Mouse (Mus musculus): ENCODE measurements around the gene Tekt4.

GRCm38 (mm10) chr17:25482092-25482491 is 27.7 kb downstream of the Tekt4 start:
- TF ChIP-seq CTCF (IDR thresholded peaks at IDR 0.05; ENCODE audit: low read depth) (no peak), EP300 (optimal IDR thresholded peaks at IDR 0.05) (no peak)

Data from stomach, postnatal 0 days (tissue).